Mouse (Mus musculus): Measurements from ENCODE around the gene Tars2. TPM values are rescaled to one million over a fixed set of nuclear protein-coding genes. Genes with fewer than 3 reads are reported as not detected.

Gene Tars2
- polyA plus RNA-seq, 1 experiment from 2014 or later: 54.9 TPM

DNA sequence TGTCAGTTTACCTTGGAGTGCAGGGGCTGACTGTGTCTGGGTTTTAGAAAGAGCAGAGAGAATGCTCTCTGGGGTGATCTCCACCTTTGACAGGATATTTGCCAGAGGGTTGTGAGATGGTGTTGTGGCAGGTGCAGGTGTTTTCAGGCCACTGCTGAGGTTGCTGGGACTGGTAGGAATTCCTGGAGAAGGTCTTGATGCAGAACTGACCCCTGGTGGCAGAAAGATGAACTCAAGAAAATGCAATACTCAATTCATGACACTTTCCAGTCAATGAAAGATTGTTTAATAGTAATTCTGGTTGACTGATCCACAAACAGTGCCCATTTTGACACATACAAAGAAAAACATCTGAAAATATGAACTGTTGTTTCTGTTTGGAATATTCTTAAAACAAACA lies 12.0 kb upstream of the Tars2 start:
- no peaks in the 10 kb centered on the region for H3K9me3 ChIP-seq (ENCODE audit: control insufficient read depth, low read length)
- H3K36me3 ChIP-seq (ENCODE audit: control insufficient read depth, insufficient read depth, low read length): peaks cover 7% of the 10 kb centered on the region
- no peak overlapping the region for H3K4me3 ChIP-seq (ENCODE audit: low read depth, low read length)
- H3K9ac ChIP-seq (ENCODE audit: low read length): no peak overlapping the region
- H3K27ac ChIP-seq (ENCODE audit: low read depth, low read length): no peak overlapping the region
- H3K27me3 ChIP-seq (ENCODE audit: control insufficient read depth, insufficient read depth, low read length): no peaks in the 10 kb centered on the region
- H3K4me2 ChIP-seq (ENCODE audit: low read depth, low read length, severe bottlenecking): no peak overlapping the region
- H3K4me1 ChIP-seq (replicated peaks; ENCODE audit: control insufficient read depth, insufficient read depth, low read length): no peaks in the 10 kb centered on the region
- DNase-seq (ENCODE audit: low spot score): no peak
- ATAC-seq (replicated peaks; ENCODE audit: low FRiP score): no peak

DNA sequence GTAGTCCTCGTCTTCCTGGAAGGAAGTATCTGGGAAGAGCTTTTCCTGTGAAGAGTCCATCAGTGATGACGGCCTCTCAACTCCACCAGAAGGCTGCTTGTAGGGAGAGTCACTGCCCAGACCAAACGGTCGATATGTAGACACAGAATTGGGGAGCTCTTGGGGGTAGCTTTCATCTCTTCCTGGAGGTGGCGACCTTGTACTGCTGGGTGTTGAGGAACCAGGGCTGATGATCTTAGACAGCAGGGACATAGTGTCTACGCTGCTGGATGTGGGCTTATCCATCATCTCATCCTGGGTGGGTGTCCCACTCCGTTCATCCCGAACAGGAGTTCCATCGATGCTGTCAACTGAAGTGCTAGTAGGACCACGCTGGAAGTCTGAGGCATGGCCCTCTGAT lies 5.5 kb upstream of the Tars2 start:
- H3K4me1 ChIP-seq (replicated peaks; ENCODE audit: control insufficient read depth, insufficient read depth, low read length): no peaks in the 10 kb centered on the region
- no peak overlapping the region for H3K4me3 ChIP-seq (ENCODE audit: low read depth, low read length)
- H3K9ac ChIP-seq (ENCODE audit: low read length): no peak overlapping the region
- H3K27me3 ChIP-seq (ENCODE audit: control insufficient read depth, insufficient read depth, low read length): no peaks in the 10 kb centered on the region
- peaks cover 19% of the 10 kb centered on the region for H3K36me3 ChIP-seq (ENCODE audit: control insufficient read depth, insufficient read depth, low read length)
- H3K27ac ChIP-seq (ENCODE audit: low read depth, low read length): no peak overlapping the region
- H3K4me2 ChIP-seq (ENCODE audit: low read depth, low read length, severe bottlenecking): no peak overlapping the region
- no peak for DNase-seq (ENCODE audit: low spot score)
- ATAC-seq (replicated peaks; ENCODE audit: low FRiP score): no peak
- no peaks in the 10 kb centered on the region for H3K9me3 ChIP-seq (ENCODE audit: control insufficient read depth, low read length)
- WGBS: 94% methylated on average over 10 of the region's 10 CpGs

DNA sequence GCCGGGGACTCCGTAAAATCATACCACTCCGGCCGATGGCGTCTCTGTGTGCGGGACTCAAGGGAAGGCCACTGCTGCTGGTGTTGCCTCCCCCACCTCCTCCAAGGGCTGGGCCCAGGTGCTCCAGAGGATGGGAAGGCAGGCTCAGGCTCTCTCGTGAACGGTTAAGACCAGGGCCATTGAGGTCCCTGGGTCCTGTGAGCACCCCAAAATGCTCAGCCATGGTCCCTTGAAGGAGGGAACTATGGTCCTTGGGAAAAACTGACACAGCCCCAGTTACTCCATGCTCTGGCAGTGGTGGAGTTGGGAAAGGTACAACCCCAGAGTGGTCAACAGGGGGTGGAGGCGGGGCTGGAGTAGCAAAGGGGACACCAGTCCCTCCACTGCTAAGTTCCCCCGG lies 3.8 kb upstream of the Tars2 start:
- ATAC-seq (replicated peaks; ENCODE audit: low FRiP score) (0 out of 2 replicates have a peak, but pooled peaks have one; percentile 10), DNase-seq (ENCODE audit: low spot score) (no peak)
- Histone ChIP-seq H3K4me3 (ENCODE audit: low read depth, low read length) (no peak overlapping the region), H3K27me3 (ENCODE audit: control insufficient read depth, insufficient read depth, low read length) (no peaks in the 10 kb centered on the region), H3K27ac (ENCODE audit: low read depth, low read length) (no peak overlapping the region), H3K9me3 (ENCODE audit: control insufficient read depth, low read length) (no peaks in the 10 kb centered on the region), H3K4me1 (replicated peaks; ENCODE audit: control insufficient read depth, insufficient read depth, low read length) (no peaks in the 10 kb centered on the region), H3K4me2 (ENCODE audit: low read depth, low read length, severe bottlenecking) (no peak overlapping the region), H3K9ac (ENCODE audit: low read length) (no peak overlapping the region), H3K36me3 (ENCODE audit: control insufficient read depth, insufficient read depth, low read length) (peaks cover 19% of the 10 kb centered on the region)
- WGBS: 74% methylated on average over 10 of the region's 10 CpGs

DNA sequence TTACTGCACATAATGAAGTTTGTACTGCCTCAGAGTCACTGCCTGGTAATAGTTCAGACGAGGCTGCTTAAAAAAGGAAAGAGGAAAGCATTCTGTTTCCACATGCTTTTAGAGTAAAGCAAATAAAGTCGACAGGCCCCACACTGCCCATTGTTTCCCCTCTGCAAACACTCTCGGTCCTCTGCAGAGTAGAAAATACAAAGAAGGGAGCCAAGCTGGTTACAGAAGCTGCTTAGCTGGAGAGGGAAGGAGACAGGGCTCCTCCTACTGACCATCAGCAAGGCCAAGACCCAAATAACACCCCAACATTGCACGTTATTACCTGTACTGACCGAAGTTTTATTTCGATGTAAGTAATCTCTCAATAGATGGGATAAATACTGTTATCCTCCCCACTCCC lies 3.0 kb upstream of the Tars2 start:
- no peak for ATAC-seq (replicated peaks; ENCODE audit: low FRiP score)
- WGBS: 48% methylated on average over 6 of the region's 6 CpGs
- Histone ChIP-seq H3K9ac (ENCODE audit: low read length) (no peak overlapping the region), H3K27me3 (ENCODE audit: control insufficient read depth, insufficient read depth, low read length) (no peaks in the 10 kb centered on the region), H3K27ac (ENCODE audit: low read depth, low read length) (no peak overlapping the region), H3K4me2 (ENCODE audit: low read depth, low read length, severe bottlenecking) (no peak overlapping the region), H3K9me3 (ENCODE audit: control insufficient read depth, low read length) (no peaks in the 10 kb centered on the region), H3K4me1 (replicated peaks; ENCODE audit: control insufficient read depth, insufficient read depth, low read length) (no peaks in the 10 kb centered on the region), H3K4me3 (ENCODE audit: low read depth, low read length) (no peak overlapping the region), H3K36me3 (ENCODE audit: control insufficient read depth, insufficient read depth, low read length) (peaks cover 19% of the 10 kb centered on the region)
- no peak for DNase-seq (ENCODE audit: low spot score)

DNA sequence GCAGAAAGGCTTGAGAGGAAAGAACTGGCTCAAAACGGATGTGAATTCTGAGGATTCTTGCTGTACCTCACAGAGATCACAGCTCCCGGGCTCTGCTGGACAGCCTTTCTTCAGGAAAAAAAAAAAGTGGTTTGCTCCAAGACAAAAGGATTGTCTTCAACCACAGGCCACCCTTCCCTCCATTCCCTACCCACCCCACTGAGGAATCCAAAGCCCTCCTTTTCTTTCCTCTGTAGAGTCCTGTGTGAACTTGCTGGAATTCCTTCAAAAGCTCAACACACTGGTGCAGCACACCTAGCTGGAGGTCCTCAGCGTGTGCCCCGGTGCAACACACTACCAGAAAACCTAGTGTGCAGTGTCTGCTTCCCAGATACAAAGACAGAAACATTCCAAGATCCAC lies 1.8 kb upstream of the Tars2 start:
- H3K9me3 ChIP-seq (ENCODE audit: control insufficient read depth, low read length): no peaks in the 10 kb centered on the region
- WGBS: 72% methylated on average over 4 of the region's 4 CpGs
- H3K4me3 ChIP-seq (ENCODE audit: low read depth, low read length): no peak overlapping the region
- H3K36me3 ChIP-seq (ENCODE audit: control insufficient read depth, insufficient read depth, low read length): peaks cover 19% of the 10 kb centered on the region
- no peak for ATAC-seq (replicated peaks; ENCODE audit: low FRiP score)
- DNase-seq (ENCODE audit: low spot score): no peak
- H3K27me3 ChIP-seq (ENCODE audit: control insufficient read depth, insufficient read depth, low read length): no peaks in the 10 kb centered on the region
- H3K9ac ChIP-seq (ENCODE audit: low read length): no peak overlapping the region
- no peak overlapping the region for H3K4me2 ChIP-seq (ENCODE audit: low read depth, low read length, severe bottlenecking)
- H3K4me1 ChIP-seq (replicated peaks; ENCODE audit: control insufficient read depth, insufficient read depth, low read length): no peaks in the 10 kb centered on the region
- H3K27ac ChIP-seq (ENCODE audit: low read depth, low read length): no peak overlapping the region

DNA sequence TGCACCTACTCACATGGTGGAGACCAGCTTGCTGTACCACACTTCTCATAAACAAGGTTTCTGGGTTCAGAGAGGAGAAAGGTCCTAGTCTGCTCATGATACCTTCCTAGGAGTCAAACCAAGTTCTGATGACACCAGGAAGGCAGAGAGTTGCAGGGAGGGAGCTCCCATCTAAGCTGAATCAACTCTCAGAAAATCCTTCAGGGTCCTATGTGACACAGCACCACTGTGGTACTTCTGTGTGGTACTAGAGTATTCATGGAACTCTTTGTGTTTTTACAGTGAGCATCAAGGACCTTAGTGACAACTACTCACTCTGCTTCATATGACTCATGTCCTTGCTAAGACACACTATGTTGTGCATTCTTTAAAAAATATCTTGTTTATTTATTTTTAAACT lies 650 bp upstream of the Tars2 start:
- DNase-seq (ENCODE audit: low spot score) (no peak), ATAC-seq (replicated peaks; ENCODE audit: low FRiP score) (no peak)
- H3K27me3 ChIP-seq (ENCODE audit: control insufficient read depth, insufficient read depth, low read length): no peaks in the 10 kb centered on the region
- no peaks in the 10 kb centered on the region for H3K9me3 ChIP-seq (ENCODE audit: control insufficient read depth, low read length)
- H3K36me3 ChIP-seq (ENCODE audit: control insufficient read depth, insufficient read depth, low read length): peaks cover 13% of the 10 kb centered on the region
- no peak overlapping the region for H3K4me3 ChIP-seq (ENCODE audit: low read depth, low read length)
- no peaks in the 10 kb centered on the region for H3K4me1 ChIP-seq (replicated peaks; ENCODE audit: control insufficient read depth, insufficient read depth, low read length)
- no peak overlapping the region for H3K27ac ChIP-seq (ENCODE audit: low read depth, low read length)
- no peak overlapping the region for H3K9ac ChIP-seq (ENCODE audit: low read length)
- no peak overlapping the region for H3K4me2 ChIP-seq (ENCODE audit: low read depth, low read length, severe bottlenecking)

DNA sequence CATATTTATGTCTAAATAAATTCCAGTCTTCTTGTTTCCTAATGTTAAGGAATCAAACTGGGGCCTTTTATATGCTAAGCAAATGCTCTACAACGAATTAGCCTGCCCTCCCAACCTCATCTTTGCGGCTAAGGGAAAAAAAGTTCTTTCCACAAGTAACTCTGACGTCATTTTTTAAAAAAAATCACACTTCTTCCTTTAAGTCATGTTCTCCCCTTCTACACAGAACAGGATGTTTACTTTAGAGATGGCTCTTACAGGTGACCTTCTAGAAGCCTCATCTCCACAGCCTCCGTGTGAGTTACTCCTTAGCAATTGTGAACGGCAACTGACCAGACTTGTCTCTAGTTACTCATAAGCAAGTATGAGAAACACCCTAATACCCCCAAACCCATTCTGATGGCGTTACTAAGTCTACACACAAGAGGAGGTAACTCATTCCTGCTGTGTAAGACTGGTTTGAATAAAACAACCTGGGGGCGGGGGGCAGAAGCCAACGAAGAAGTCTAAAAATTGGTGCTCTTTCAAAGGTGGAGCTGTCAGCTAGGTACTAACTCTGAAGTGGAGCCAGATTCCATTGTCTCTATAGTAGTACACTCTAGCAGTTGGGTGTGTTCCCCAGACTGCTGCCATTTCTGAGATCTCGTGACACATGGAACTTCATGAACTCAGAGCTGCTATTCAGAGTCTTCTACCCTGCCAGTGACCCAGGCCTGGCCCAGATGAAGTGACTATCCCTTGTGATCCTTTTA lies 1.4 kb downstream of the Tars2 start:
- ATAC-seq (replicated peaks; ENCODE audit: low FRiP score): no peak

DNA sequence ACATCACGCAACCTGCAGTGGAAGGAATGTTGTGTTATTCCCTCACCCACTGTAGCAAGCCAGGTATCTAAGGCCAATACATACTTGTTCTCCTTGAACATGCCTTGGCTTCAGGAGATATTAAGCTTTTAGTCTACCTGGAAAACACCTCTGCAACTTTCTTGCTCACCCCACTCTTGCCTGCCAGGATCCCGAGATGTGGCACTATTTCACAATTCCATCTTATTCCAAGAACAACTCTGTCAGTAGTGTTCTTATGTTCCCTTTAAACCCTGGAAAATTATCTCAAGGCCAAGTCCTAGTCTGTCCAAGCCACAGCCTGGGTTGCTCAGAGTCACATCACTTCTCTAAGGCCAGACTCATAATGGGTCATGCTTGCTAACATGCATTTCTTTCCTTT lies 3.2 kb downstream of the Tars2 start:
- no peak overlapping the region for H3K4me2 ChIP-seq (ENCODE audit: low read depth, low read length, severe bottlenecking)
- H3K4me3 ChIP-seq (ENCODE audit: low read depth, low read length): no peak overlapping the region
- 95% methylated on average over 2 of the region's 2 CpGs for WGBS
- no peaks in the 10 kb centered on the region for H3K9me3 ChIP-seq (ENCODE audit: control insufficient read depth, low read length)
- H3K27me3 ChIP-seq (ENCODE audit: control insufficient read depth, insufficient read depth, low read length): no peaks in the 10 kb centered on the region
- H3K4me1 ChIP-seq (replicated peaks; ENCODE audit: control insufficient read depth, insufficient read depth, low read length): no peaks in the 10 kb centered on the region
- no peak overlapping the region for H3K9ac ChIP-seq (ENCODE audit: low read length)
- no peak overlapping the region for H3K27ac ChIP-seq (ENCODE audit: low read depth, low read length)
- DNase-seq (ENCODE audit: low spot score) (no peak), ATAC-seq (replicated peaks; ENCODE audit: low FRiP score) (no peak)
- H3K36me3 ChIP-seq (ENCODE audit: control insufficient read depth, insufficient read depth, low read length): no peaks in the 10 kb centered on the region

More for the DNA sequence above, 1.4 kb downstream of the Tars2 start:
- H3K36me3 ChIP-seq (ENCODE audit: control insufficient read depth, insufficient read depth, low read length): no peaks in the 10 kb centered on the region
- WGBS: 58% methylated on average over 9 of the region's 9 CpGs
- no peaks in the 10 kb centered on the region for H3K9me3 ChIP-seq (ENCODE audit: control insufficient read depth, low read length)
- H3K4me2 ChIP-seq (ENCODE audit: low read depth, low read length, severe bottlenecking): no peak overlapping the region
- no peak overlapping the region for H3K4me3 ChIP-seq (ENCODE audit: low read depth, low read length)
- no peak overlapping the region for H3K9ac ChIP-seq (ENCODE audit: low read length)
- no peaks in the 10 kb centered on the region for H3K27me3 ChIP-seq (ENCODE audit: control insufficient read depth, insufficient read depth, low read length)
- H3K27ac ChIP-seq (ENCODE audit: low read depth, low read length): no peak overlapping the region
- DNase-seq (ENCODE audit: low spot score): no peak
- no peaks in the 10 kb centered on the region for H3K4me1 ChIP-seq (replicated peaks; ENCODE audit: control insufficient read depth, insufficient read depth, low read length)
